9 mouse cellular contexts compared by ENCODE assay signal in the genomic region with DNA sequence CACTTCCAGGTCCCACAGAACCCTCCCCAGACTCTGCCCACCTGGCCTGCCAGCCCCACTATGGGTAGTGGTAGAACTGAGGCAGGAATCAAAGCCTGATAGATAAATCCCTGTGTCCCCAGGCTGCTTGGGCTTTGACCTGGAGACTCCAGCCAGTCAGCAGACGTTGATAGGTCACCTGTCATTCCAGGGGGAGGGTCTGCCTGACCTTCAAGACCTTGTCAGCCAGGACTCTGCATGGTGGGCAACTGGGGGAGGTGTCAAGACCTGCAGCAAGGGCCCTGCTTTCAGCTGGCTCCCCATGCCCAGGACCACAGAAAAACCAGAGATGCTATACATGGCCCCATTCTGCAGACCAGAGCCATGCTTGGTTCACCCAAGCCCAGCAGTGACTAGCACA. TPM values are rescaled to one million over a fixed set of nuclear protein-coding genes. Genes with fewer than 3 reads are reported as not detected.
DNase-seq lines count a peak whose midpoint lies in the region; ATAC-seq lines count a peak whose summit lies in the region.
"Had no signal": no experiment of that assay in that cellular context is flagged by ENCODE, and none has a peak within 500 bp of the region (broad histone marks: within the 10 kb centered on the region; RNA-seq: fewer than 3 reads in every experiment).

No protein-coding gene starts in this region.

- intact Hi-C loops in heart, postnatal 14 days (cut with DNase I) = no loop called here

- H3K9me3 ChIP-seq in heart, embryonic 15.5 days (replicated peaks) = no peaks in the 10 kb centered on the region
- no peaks in the 10 kb centered on the region for H3K9me3 ChIP-seq in megakaryocyte, embryonic 14.5 days
- H3K9me3 ChIP-seq in hindbrain, embryonic 15.5 days = no peaks in the 10 kb centered on the region
- H3K9me3 ChIP-seq in stomach, embryonic 14.5 days (ENCODE audit: control insufficient read depth, low read depth, low read length) = no peaks in the 10 kb centered on the region

- ATAC-seq in heart, embryonic 15.5 days (replicated peaks; ENCODE audit: insufficient number of reproducible peaks, insufficient read depth, low FRiP score, low read depth) = no peak
- no peak for ATAC-seq in megakaryocyte, adult 5-6 weeks (ENCODE audit: poor library complexity, severe bottlenecking)
- ATAC-seq in hindbrain, embryonic 15.5 days (ENCODE audit: low FRiP score, low read depth) = no peak
- ATAC-seq in stomach, embryonic 14.5 days (ENCODE audit: insufficient number of reproducible peaks, insufficient read depth, low FRiP score, low read depth) = no peak
- no peak for ATAC-seq in monocyte, adult 5-6 weeks (replicated peaks; ENCODE audit: insufficient number of reproducible peaks, low FRiP score, low TSS enrichment, poor library complexity, severe bottlenecking)

- WGBS in heart, embryonic 15.5 days = 60% methylated on average over 1 of the region's 1 CpGs
- WGBS in hindbrain, embryonic 15.5 days = 52% methylated on average over 1 of the region's 1 CpGs
- 62% methylated on average over 1 of the region's 1 CpGs for WGBS in stomach, embryonic 14.5 days

- H3K4me2 ChIP-seq in heart, embryonic 15.5 days = no peak overlapping the region
- H3K4me2 ChIP-seq in hindbrain, embryonic 15.5 days = no peak overlapping the region
- H3K4me2 ChIP-seq in stomach, embryonic 14.5 days (replicated peaks; ENCODE audit: low read depth, low read length) = no peak overlapping the region

- H3K27me3 ChIP-seq in heart, embryonic 15.5 days = peaks cover 16% of the 10 kb centered on the region
- H3K27me3 ChIP-seq in megakaryocyte, embryonic 14.5 days (replicated peaks) = peaks cover 12% of the 10 kb centered on the region
- H3K27me3 ChIP-seq in hindbrain, embryonic 15.5 days = peaks cover 6% of the 10 kb centered on the region
- no peaks in the 10 kb centered on the region for H3K27me3 ChIP-seq in stomach, embryonic 14.5 days (ENCODE audit: control insufficient read depth, insufficient read depth, low read length)

- no peaks in the 10 kb centered on the region for H3K36me3 ChIP-seq in heart, embryonic 15.5 days
- no peaks in the 10 kb centered on the region for H3K36me3 ChIP-seq in megakaryocyte, embryonic 14.5 days (replicated peaks; ENCODE audit: low read length)
- H3K36me3 ChIP-seq in hindbrain, embryonic 15.5 days = no peaks in the 10 kb centered on the region
- peaks cover 4% of the 10 kb centered on the region; the same call in 1 of the 2 replicates for H3K36me3 ChIP-seq in stomach, embryonic 14.5 days (ENCODE audit: control insufficient read depth, insufficient read depth, low read length)

- H3K4me1 ChIP-seq in heart, embryonic 15.5 days (replicated peaks) = peaks cover 56% of the 10 kb centered on the region
- peaks cover 83% of the 10 kb centered on the region for H3K4me1 ChIP-seq in megakaryocyte, embryonic 14.5 days
- peaks cover 43% of the 10 kb centered on the region for H3K4me1 ChIP-seq in hindbrain, embryonic 15.5 days (replicated peaks)
- H3K4me1 ChIP-seq in stomach, embryonic 14.5 days (ENCODE audit: control insufficient read depth, insufficient read depth, low read length) = peaks cover 46% of the 10 kb centered on the region

- no peak for DNase-seq in heart, postnatal 14 days
- DNase-seq in cerebellum, postnatal 36 days = no peak
- DNase-seq: thymus, postnatal 25 days had no signal

- H3K27ac ChIP-seq in heart, embryonic 15.5 days = peak overlapping the region; percentile 75
- H3K27ac ChIP-seq in hindbrain, embryonic 15.5 days (replicated peaks) = peak overlapping the region; percentile 47; the same call in 1 of the 2 replicates
- H3K27ac ChIP-seq in stomach, embryonic 14.5 days (ENCODE audit: low read length) = peak overlapping the region; percentile 83

- peak overlapping the region; percentile 29; the same call in 1 of the 2 replicates for H3K9ac ChIP-seq in heart, embryonic 15.5 days
- no peak overlapping the region for H3K9ac ChIP-seq in hindbrain, embryonic 15.5 days
- H3K9ac ChIP-seq in stomach, embryonic 14.5 days (replicated peaks; ENCODE audit: low read depth, low read length) = no peak overlapping the region

- no peak overlapping the region for H3K4me3 ChIP-seq in heart, embryonic 15.5 days
- H3K4me3 ChIP-seq in megakaryocyte, embryonic 14.5 days (replicated peaks) = peak overlapping the region; percentile 74
- H3K4me3 ChIP-seq in hindbrain, embryonic 15.5 days = no peak overlapping the region
- no peak overlapping the region for H3K4me3 ChIP-seq in stomach, embryonic 14.5 days (ENCODE audit: low read depth, low read length)

RNA-seq across cellular contexts. Expression of a gene that starts 7.0 kb away (rescaled TPM):
- 14.7 and 22.2 TPM in 2 replicates for polyA plus RNA-seq in heart, embryonic 15.5 days (2015; fragmentation: Nextera tagmentation; extraction: Ambion mirVana)
- 100 to 1,000 TPM; 108 to 149 TPM for total RNA-seq in heart, postnatal 14 days (2021)
- 1.2 and 1.9 TPM in 2 replicates for polyA plus RNA-seq in megakaryocyte, embryonic 14.5 days (2012; ENCODE audit: insufficient read depth, low replicate concordance)
- total RNA-seq in megakaryocyte, adult 5-6 weeks (2015) = 0.04 TPM in 1 of 2 replicates, not detected in the other
- not detected in 2 replicates for total RNA-seq in megakaryocyte, adult 5-6 weeks (2017)
- 15.8 and 19.3 TPM in 2 replicates for polyA plus RNA-seq in hindbrain, embryonic 15.5 days (2015; fragmentation: Nextera tagmentation; extraction: Ambion mirVana)
- 52.2 and 54.7 TPM in 2 replicates for polyA plus RNA-seq in stomach, embryonic 14.5 days (2014; fragmentation: Nextera tagmentation; extraction: Ambion mirVana)
- total RNA-seq in monocyte, adult 5-6 weeks (2017) = not detected in 3 replicates
